Mouse (Mus musculus) midbrain, embryonic 10.5 days (tissue): ENCODE results near the gene Sv2c. TPM values are rescaled to one million over a fixed set of nuclear protein-coding genes. Genes with fewer than 3 reads are reported as not detected.

ENCODE experiments used
- DNase-seq: peaks from one replicate; pipeline ENCODE4 v3.0.0-alpha.2; 2017; ENCODE audit warnings: low spot score
- H3K27ac ChIP-seq: fragments of 300-500 bp; sonication (generic); replicated peaks from 2 replicates; pipeline ENCODE4 v1.5.1; 2016; ENCODE audit warnings: mild to moderate bottlenecking
- H3K27me3 ChIP-seq: fragments of 300-500 bp; sonication (generic); 2 replicates; pipeline ENCODE4 v1.6.1; 2016; ENCODE audit warnings: low read depth, mild to moderate bottlenecking; ENCODE audit not compliant: poor library complexity, severe bottlenecking
- H3K36me3 ChIP-seq: fragments of 300-500 bp; sonication (generic); 2 replicates; pipeline ENCODE4 v1.6.1; 2016; ENCODE audit warnings: mild to moderate bottlenecking, moderate library complexity
- H3K4me1 ChIP-seq: fragments of 300-500 bp; sonication (generic); 2 replicates; pipeline ENCODE4 v1.6.1; 2016
- H3K4me3 ChIP-seq: fragments of 300-500 bp; sonication (generic); 2 replicates; pipeline ENCODE4 v1.5.1; 2016; ENCODE audit warnings: mild to moderate bottlenecking, moderate library complexity
- H3K9me3 ChIP-seq: fragments of 300-500 bp; sonication (generic); replicated peaks from 2 replicates; pipeline ENCODE4 v1.6.1; 2016; ENCODE audit warnings: mild to moderate bottlenecking
- WGBS: fragments of 180-500 bp; shearing (Covaris S2); methylation state at CpG from one replicate; pipeline ENCODE4 v1.1.7; 2016; 5-methylcytosine and 5-hydroxymethylcytosine counted together
- polyA plus RNA-seq: library from polyadenylated mRNA; unstranded; fragments of >200 nt; fragmentation: Nextera tagmentation; extraction: Ambion mirVana; gene quantifications from 2 replicates; pipeline ENCODE4 v1.2.1, GENCODE M21; 2016

Gene Sv2c
- polyA plus RNA-seq, 1 experiment from 2014 or later: 1.2 TPM

GRCm38 (mm10) chr13:95961191-95961791, 171.1 kb downstream of the Sv2c start:
- H3K27me3 ChIP-seq: peaks cover 6% of the 10 kb centered on the region
- no peaks in the 10 kb centered on the region for H3K36me3 ChIP-seq
- peak overlapping the region; percentile 83 for H3K27ac ChIP-seq
- DNase-seq: peak; percentile 57
- 18% methylated on average over 29 of the region's 29 CpGs for WGBS
- peaks cover 53% of the 10 kb centered on the region for H3K4me1 ChIP-seq
- no peaks in the 10 kb centered on the region for H3K9me3 ChIP-seq
- H3K4me3 ChIP-seq: peak overlapping the region; percentile 53

- WGBS: 6% methylated on average over 10 of the region's 10 CpGs
- Histone ChIP-seq H3K4me3 (peak overlapping the region; percentile 53), H3K4me1 (peaks cover 53% of the 10 kb centered on the region), H3K27ac (peak overlapping the region; percentile 84), H3K36me3 (no peaks in the 10 kb centered on the region), H3K27me3 (peaks cover 6% of the 10 kb centered on the region), H3K9me3 (no peaks in the 10 kb centered on the region)
- no peak for DNase-seq
Observed at GRCm38 (mm10) chr13:95960477-95961185, 171.7 kb downstream of the Sv2c start.

DNA sequence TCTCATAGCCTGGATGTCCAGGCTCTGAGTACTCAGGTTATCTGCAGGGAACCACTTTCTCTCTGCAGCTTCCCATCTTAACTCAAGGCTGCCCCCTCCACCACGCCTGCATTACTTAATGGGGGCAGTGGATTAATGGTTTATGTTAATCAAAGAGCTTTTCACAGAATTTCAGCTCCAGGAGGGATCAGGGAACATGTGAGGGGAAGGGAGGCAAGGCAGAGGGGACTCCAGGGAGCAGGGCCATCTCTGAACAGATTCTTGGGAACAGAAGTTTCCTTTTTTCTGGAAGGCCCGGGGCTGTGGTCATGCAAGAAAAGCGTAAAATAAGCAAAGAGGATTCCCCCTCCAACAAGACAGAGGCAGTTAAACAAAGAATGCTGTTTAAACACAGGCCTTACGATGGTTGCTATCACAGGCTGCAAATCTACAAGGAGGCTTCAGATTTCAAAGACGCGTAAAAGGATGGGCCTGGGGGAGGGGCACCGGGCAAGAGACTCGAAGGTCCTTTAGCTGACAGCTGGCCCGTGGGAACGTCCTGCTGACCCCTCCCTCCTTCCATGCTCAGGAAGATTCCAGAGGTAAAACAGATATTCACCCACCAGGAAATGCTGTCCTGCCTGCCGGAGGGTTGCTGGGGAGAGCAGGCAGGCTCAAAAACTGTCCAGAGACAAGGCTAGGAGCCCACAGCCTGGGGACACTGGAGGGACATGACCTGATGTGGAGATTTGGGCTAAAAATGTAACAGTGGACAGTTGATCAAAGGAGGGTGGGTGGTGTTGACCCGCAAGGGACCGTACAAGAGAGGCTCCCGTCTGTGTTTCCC, 172.5 kb downstream of the Sv2c start:
- peaks cover 6% of the 10 kb centered on the region for H3K27me3 ChIP-seq
- peak; percentile 77 for DNase-seq
- H3K4me3 ChIP-seq: peak overlapping the region; percentile 53
- peak overlapping the region; percentile 84 for H3K27ac ChIP-seq
- H3K9me3 ChIP-seq: no peaks in the 10 kb centered on the region
- H3K36me3 ChIP-seq: no peaks in the 10 kb centered on the region
- H3K4me1 ChIP-seq: peaks cover 53% of the 10 kb centered on the region
- WGBS: 2% methylated on average over 14 of the region's 14 CpGs

DNA sequence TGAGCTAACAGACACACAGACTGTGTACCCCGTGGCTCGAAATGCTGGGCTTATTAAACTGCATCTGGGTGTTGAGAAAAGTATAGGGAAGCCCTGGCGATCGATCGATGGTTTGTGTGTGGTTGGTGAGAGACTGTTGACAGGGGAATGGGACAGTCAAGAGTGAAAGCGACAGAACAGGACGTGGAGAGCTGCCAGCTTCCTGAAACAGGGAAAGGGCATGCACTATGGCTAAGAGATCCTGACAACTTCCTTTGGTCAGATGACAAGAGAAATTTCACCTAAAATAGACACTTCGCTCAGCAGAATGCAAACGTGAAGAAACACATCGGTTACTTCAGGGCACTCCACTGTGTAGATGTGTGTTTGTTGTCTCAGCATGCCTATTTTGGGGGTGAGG, 175.2 kb downstream of the Sv2c start:
- WGBS: 92% methylated on average over 10 of the region's 10 CpGs

GRCm38 (mm10) chr13:95956327-95956781, 176.0 kb downstream of the Sv2c start:
- Histone ChIP-seq H3K4me1 (peaks cover 36% of the 10 kb centered on the region), H3K4me3 (no peak overlapping the region), H3K36me3 (no peaks in the 10 kb centered on the region), H3K9me3 (no peaks in the 10 kb centered on the region), H3K27ac (no peak overlapping the region), H3K27me3 (no peaks in the 10 kb centered on the region; the same call in 1 of the 2 replicates)
- WGBS: 81% methylated on average over 2 of the region's 2 CpGs
- DNase-seq: no peak

More for the DNA sequence above, 175.2 kb downstream of the Sv2c start:
- H3K9me3 ChIP-seq: no peaks in the 10 kb centered on the region
- DNase-seq: no peak
- H3K27me3 ChIP-seq: no peaks in the 10 kb centered on the region; the same call in none of the 2 replicates
- H3K4me1 ChIP-seq: peaks cover 44% of the 10 kb centered on the region
- no peak overlapping the region for H3K4me3 ChIP-seq
- H3K27ac ChIP-seq: no peak overlapping the region
- no peaks in the 10 kb centered on the region for H3K36me3 ChIP-seq

- 86% methylated on average over 5 of the region's 5 CpGs for WGBS
- H3K4me1 ChIP-seq: peaks cover 25% of the 10 kb centered on the region
Observed at GRCm38 (mm10) chr13:95955204-95955603, 177.2 kb downstream of the Sv2c start.

DNA sequence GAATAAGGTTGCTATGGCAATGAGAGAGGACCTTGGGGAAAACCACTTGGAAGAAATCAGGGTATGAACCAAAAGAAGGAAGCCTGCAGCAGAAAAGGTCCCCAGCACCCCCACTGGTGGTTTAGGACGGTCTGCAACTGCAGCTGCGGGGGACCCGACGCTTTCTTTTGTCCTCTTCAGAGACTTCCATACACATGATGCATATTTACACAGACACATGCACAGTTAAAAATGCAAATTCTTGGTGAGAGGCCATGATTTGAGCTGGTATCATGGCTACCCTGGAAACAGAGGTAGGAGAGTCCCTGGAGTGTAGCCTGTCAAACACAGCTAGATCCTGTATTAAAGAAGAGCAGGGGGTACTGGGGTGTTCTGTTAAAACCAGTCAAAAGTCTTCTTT, 178.7 kb downstream of the Sv2c start:
- no peak for DNase-seq
- Histone ChIP-seq H3K4me3 (no peak overlapping the region), H3K9me3 (no peaks in the 10 kb centered on the region), H3K36me3 (no peaks in the 10 kb centered on the region), H3K27me3 (no peaks in the 10 kb centered on the region; the same call in 1 of the 2 replicates), H3K27ac (peak overlapping the region; percentile 49; the same call in 1 of the 2 replicates), H3K4me1 (peaks cover 10% of the 10 kb centered on the region)
- 54% methylated on average over 4 of the region's 4 CpGs for WGBS

More at GRCm38 (mm10) chr13:95955204-95955603, 177.2 kb downstream of the Sv2c start:
- no peaks in the 10 kb centered on the region for H3K36me3 ChIP-seq
- no peak for DNase-seq
- H3K9me3 ChIP-seq: no peaks in the 10 kb centered on the region
- no peak overlapping the region for H3K27ac ChIP-seq
- no peak overlapping the region for H3K4me3 ChIP-seq
- no peaks in the 10 kb centered on the region; the same call in 1 of the 2 replicates for H3K27me3 ChIP-seq

GRCm38 (mm10) chr13:95952263-95952662, 180.1 kb downstream of the Sv2c start:
- Histone ChIP-seq H3K4me1 (peaks cover 5% of the 10 kb centered on the region), H3K4me3 (no peak overlapping the region), H3K27ac (no peak overlapping the region), H3K9me3 (no peaks in the 10 kb centered on the region), H3K27me3 (no peaks in the 10 kb centered on the region), H3K36me3 (no peaks in the 10 kb centered on the region)
- no peak for DNase-seq
- WGBS: 78% methylated on average over 4 of the region's 4 CpGs

- H3K36me3 ChIP-seq: no peaks in the 10 kb centered on the region
- 68% methylated on average over 7 of the region's 7 CpGs for WGBS
Observed at GRCm38 (mm10) chr13:95951098-95951894, 181.1 kb downstream of the Sv2c start.

DNA sequence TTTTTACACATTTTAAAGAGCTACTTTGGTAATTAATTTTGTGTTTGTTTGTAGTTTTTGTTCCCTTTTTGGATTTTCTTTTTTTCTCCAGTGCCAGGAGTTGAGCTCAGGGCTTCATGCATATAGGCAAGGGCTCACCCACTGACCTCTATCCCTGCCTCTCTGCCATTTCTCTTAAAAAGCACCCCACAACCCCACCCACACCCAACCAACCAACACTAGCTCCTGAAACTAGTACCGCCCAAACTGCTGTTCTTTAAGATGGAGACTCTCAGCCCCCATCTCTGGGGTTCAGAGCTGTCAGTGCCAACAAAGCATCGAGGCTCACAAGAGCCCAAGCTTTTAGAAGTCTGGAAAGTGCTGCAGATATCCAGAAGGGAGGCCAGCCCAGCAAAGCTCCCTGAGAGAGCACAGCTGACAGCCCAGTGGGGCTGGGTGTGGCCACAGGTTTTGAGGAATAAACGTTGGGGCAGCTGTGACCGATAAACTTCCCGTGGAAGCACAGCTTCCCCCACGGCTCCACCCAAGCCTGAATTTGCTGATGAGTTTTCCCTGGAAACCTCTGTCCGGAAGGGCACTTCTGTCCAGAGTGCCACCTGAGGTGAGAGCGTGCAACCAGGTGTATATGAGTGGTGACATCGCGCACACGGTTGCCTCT, 181.8 kb downstream of the Sv2c start:
- Histone ChIP-seq H3K4me3 (no peak overlapping the region), H3K4me1 (peaks cover 9% of the 10 kb centered on the region), H3K27ac (no peak overlapping the region), H3K36me3 (no peaks in the 10 kb centered on the region), H3K27me3 (no peaks in the 10 kb centered on the region), H3K9me3 (no peaks in the 10 kb centered on the region)
- DNase-seq: no peak
- WGBS: 88% methylated on average over 11 of the region's 11 CpGs

More at GRCm38 (mm10) chr13:95951098-95951894, 181.1 kb downstream of the Sv2c start:
- no peak for DNase-seq
- Histone ChIP-seq H3K9me3 (no peaks in the 10 kb centered on the region), H3K4me1 (peaks cover 5% of the 10 kb centered on the region), H3K4me3 (no peak overlapping the region), H3K27ac (no peak overlapping the region), H3K27me3 (no peaks in the 10 kb centered on the region)

GRCm38 (mm10) chr13:95949356-95949755, 183.0 kb downstream of the Sv2c start:
- peaks cover 9% of the 10 kb centered on the region for H3K4me1 ChIP-seq
- no peak overlapping the region for H3K4me3 ChIP-seq
- no peaks in the 10 kb centered on the region for H3K9me3 ChIP-seq
- H3K27me3 ChIP-seq: no peaks in the 10 kb centered on the region
- WGBS: 83% methylated on average over 4 of the region's 4 CpGs
- no peak overlapping the region for H3K27ac ChIP-seq
- DNase-seq: no peak
- no peaks in the 10 kb centered on the region for H3K36me3 ChIP-seq
